Mouse (Mus musculus): Measurements from ENCODE around the gene Dbp. TPM values are rescaled to one million over a fixed set of nuclear protein-coding genes. Genes with fewer than 3 reads are reported as not detected.

The Dbp gene
- polyA plus RNA-seq, 1 experiment, result 257 TPM

- no peak overlapping the region for H3K4me3 ChIP-seq (ENCODE audit: insufficient read depth, low read length)
- TF ChIP-seq POLR2A (IDR thresholded peaks at IDR 0.05; ENCODE audit: extremely low read depth, insufficient read depth, low read length) (no peak), CTCF (IDR thresholded peaks at IDR 0.05; ENCODE audit: extremely low read depth, insufficient read depth, low read length) (no peak)
- peaks cover 1% of the 10 kb centered on the region; the same call in 1 of the 2 replicates for H3K4me1 ChIP-seq (ENCODE audit: control insufficient read depth, insufficient read depth, low read length)
Observed at GRCm38 (mm10) chr7:45692364-45692763, 12.5 kb upstream of the Dbp start.

GRCm38 (mm10) chr7:45693921-45694591, 10.8 kb upstream of the Dbp start, which contains the start of gene Sec1:
TSS of gene Sec1 (minus strand) at chr7:45694402.
- TF ChIP-seq CTCF (IDR thresholded peaks at IDR 0.05; ENCODE audit: extremely low read depth, insufficient read depth, low read length), result no peak
- TF ChIP-seq POLR2A (IDR thresholded peaks at IDR 0.05; ENCODE audit: extremely low read depth, insufficient read depth, low read length), result no peak
- Histone ChIP-seq H3K4me3 (ENCODE audit: insufficient read depth, low read length) (no peak within 1 kb of the TSS), H3K27ac (ENCODE audit: insufficient read depth, low read length) (no peak within 1 kb of the TSS), H3K4me1 (ENCODE audit: control insufficient read depth, insufficient read depth, low read length) (peaks cover 1% of the 10 kb centered on the region; the same call in 1 of the 2 replicates)

More at GRCm38 (mm10) chr7:45692364-45692763, 12.5 kb upstream of the Dbp start:
- H3K27ac ChIP-seq (ENCODE audit: insufficient read depth, low read length), result no peak overlapping the region

GRCm38 (mm10) chr7:45695098-45695497, 9.8 kb upstream of the Dbp start:
- Histone ChIP-seq H3K27ac (ENCODE audit: insufficient read depth, low read length) (no peak overlapping the region), H3K4me1 (ENCODE audit: control insufficient read depth, insufficient read depth, low read length) (peaks cover under 1% of the 10 kb centered on the region; the same call in 1 of the 2 replicates), H3K4me3 (ENCODE audit: insufficient read depth, low read length) (no peak overlapping the region)
- no peak for TF ChIP-seq CTCF (IDR thresholded peaks at IDR 0.05; ENCODE audit: extremely low read depth, insufficient read depth, low read length)
- no peak for TF ChIP-seq POLR2A (IDR thresholded peaks at IDR 0.05; ENCODE audit: extremely low read depth, insufficient read depth, low read length)

GRCm38 (mm10) chr7:45697894-45698293, 7.0 kb upstream of the Dbp start:
- no peak overlapping the region for H3K27ac ChIP-seq (ENCODE audit: insufficient read depth, low read length)

GRCm38 (mm10) chr7:45699523-45700141, 5.3 kb upstream of the Dbp start, which contains the start of gene Car11:
TSS of gene Car11 (plus strand) at chr7:45699843.
- Histone ChIP-seq H3K4me1 (ENCODE audit: control insufficient read depth, insufficient read depth, low read length) (no peaks in the 10 kb centered on the region), H3K4me3 (ENCODE audit: insufficient read depth, low read length) (peak within 1 kb of the TSS; percentile 84), H3K27ac (ENCODE audit: insufficient read depth, low read length) (peak within 1 kb of the TSS; percentile 86)
- no peak for TF ChIP-seq CTCF (IDR thresholded peaks at IDR 0.05; ENCODE audit: extremely low read depth, insufficient read depth, low read length)
- TF ChIP-seq POLR2A (IDR thresholded peaks at IDR 0.05; ENCODE audit: extremely low read depth, insufficient read depth, low read length), result peak; percentile 81

More at GRCm38 (mm10) chr7:45697894-45698293, 7.0 kb upstream of the Dbp start:
- TF ChIP-seq POLR2A (IDR thresholded peaks at IDR 0.05; ENCODE audit: extremely low read depth, insufficient read depth, low read length), result no peak
- no peaks in the 10 kb centered on the region for H3K4me1 ChIP-seq (ENCODE audit: control insufficient read depth, insufficient read depth, low read length)
- H3K4me3 ChIP-seq (ENCODE audit: insufficient read depth, low read length), result no peak overlapping the region

GRCm38 (mm10) chr7:45700301-45701015, 4.4 kb upstream of the Dbp start:
- Histone ChIP-seq H3K4me1 (ENCODE audit: control insufficient read depth, insufficient read depth, low read length) (no peaks in the 10 kb centered on the region), H3K4me3 (ENCODE audit: insufficient read depth, low read length) (peak overlapping the region; percentile 84), H3K27ac (ENCODE audit: insufficient read depth, low read length) (peak overlapping the region; percentile 86)
- TF ChIP-seq POLR2A (IDR thresholded peaks at IDR 0.05; ENCODE audit: extremely low read depth, insufficient read depth, low read length), result peak; percentile 91
- no peak for TF ChIP-seq CTCF (IDR thresholded peaks at IDR 0.05; ENCODE audit: extremely low read depth, insufficient read depth, low read length)

GRCm38 (mm10) chr7:45701072-45701471, 3.8 kb upstream of the Dbp start:
- TF ChIP-seq CTCF (IDR thresholded peaks at IDR 0.05; ENCODE audit: extremely low read depth, insufficient read depth, low read length) (no peak), POLR2A (IDR thresholded peaks at IDR 0.05; ENCODE audit: extremely low read depth, insufficient read depth, low read length) (no peak)
- Histone ChIP-seq H3K27ac (ENCODE audit: insufficient read depth, low read length) (peak overlapping the region; percentile 22; the same call in 1 of the 2 replicates), H3K4me3 (ENCODE audit: insufficient read depth, low read length) (peak overlapping the region; percentile 84), H3K4me1 (ENCODE audit: control insufficient read depth, insufficient read depth, low read length) (no peaks in the 10 kb centered on the region)

GRCm38 (mm10) chr7:45701607-45702006, 3.3 kb upstream of the Dbp start:
- no peaks in the 10 kb centered on the region for H3K4me1 ChIP-seq (ENCODE audit: control insufficient read depth, insufficient read depth, low read length)

GRCm38 (mm10) chr7:45702316-45702715, 2.6 kb upstream of the Dbp start:
- H3K4me3 ChIP-seq (ENCODE audit: insufficient read depth, low read length), result no peak overlapping the region
- no peak overlapping the region for H3K27ac ChIP-seq (ENCODE audit: insufficient read depth, low read length)
- no peaks in the 10 kb centered on the region for H3K4me1 ChIP-seq (ENCODE audit: control insufficient read depth, insufficient read depth, low read length)
- no peak for TF ChIP-seq POLR2A (IDR thresholded peaks at IDR 0.05; ENCODE audit: extremely low read depth, insufficient read depth, low read length)
- no peak for TF ChIP-seq CTCF (IDR thresholded peaks at IDR 0.05; ENCODE audit: extremely low read depth, insufficient read depth, low read length)

More at GRCm38 (mm10) chr7:45701607-45702006, 3.3 kb upstream of the Dbp start:
- Histone ChIP-seq H3K4me3 (ENCODE audit: insufficient read depth, low read length) (peak overlapping the region; percentile 84), H3K27ac (ENCODE audit: insufficient read depth, low read length) (no peak overlapping the region)
- TF ChIP-seq POLR2A (IDR thresholded peaks at IDR 0.05; ENCODE audit: extremely low read depth, insufficient read depth, low read length), result no peak
- no peak for TF ChIP-seq CTCF (IDR thresholded peaks at IDR 0.05; ENCODE audit: extremely low read depth, insufficient read depth, low read length)
